Mouse (Mus musculus): ENCODE measurements around the gene Glyctk. TPM values are rescaled to one million over a fixed set of nuclear protein-coding genes. Genes with fewer than 3 reads are reported as not detected.

The Glyctk gene
- polyA plus RNA-seq (2014; fragmentation: Illumina TruSeq; extraction: RNeasy Lipid Tissue Mini Kit (QIAGEN cat#74804)), result not detected

GRCm38 (mm10) chr9:106158037-106158491, at the start of gene Glyctk:
Gene Glyctk, minus strand, starts transcription at chr9:106158138.

GRCm38 (mm10) chr9:106202819-106203636, 45.1 kb upstream of the Glyctk start, which contains the start of gene Twf2:
Gene Twf2, plus strand, starts transcription at chr9:106203108.

GRCm38 (mm10) chr9:106199535-106200272, 41.8 kb upstream of the Glyctk start, which contains the start of gene Ppm1m:
Gene Ppm1m, minus strand, starts transcription at chr9:106199746.

GRCm38 (mm10) chr9:106170556-106171345, 12.8 kb upstream of the Glyctk start, which contains the start of gene Wdr82:
Gene Wdr82, plus strand, starts transcription at chr9:106170928.

Other genes with a start within 250 kb of the Glyctk start
- 6.1 TPM for gene Col6a5, start 197.5 kb downstream of the Glyctk start, polyA plus RNA-seq (2014; fragmentation: Illumina TruSeq; extraction: RNeasy Lipid Tissue Mini Kit (QIAGEN cat#74804))
- 40.0 TPM for gene Col6a4, start 61.4 kb downstream of the Glyctk start, polyA plus RNA-seq (2014; fragmentation: Illumina TruSeq; extraction: RNeasy Lipid Tissue Mini Kit (QIAGEN cat#74804))
- 164 TPM for gene Wdr82, start 12.8 kb upstream of the Glyctk start, polyA plus RNA-seq (2014; fragmentation: Illumina TruSeq; extraction: RNeasy Lipid Tissue Mini Kit (QIAGEN cat#74804))
- 3.6 TPM for gene Ppm1m, start 41.6 kb upstream of the Glyctk start, polyA plus RNA-seq (2014; fragmentation: Illumina TruSeq; extraction: RNeasy Lipid Tissue Mini Kit (QIAGEN cat#74804))
- gene Twf2, start 45.0 kb upstream of the Glyctk start, polyA plus RNA-seq (2014; fragmentation: Illumina TruSeq; extraction: RNeasy Lipid Tissue Mini Kit (QIAGEN cat#74804)), result not detected
- 0.11 TPM for gene Tlr9, start 64.5 kb upstream of the Glyctk start, polyA plus RNA-seq (2014; fragmentation: Illumina TruSeq; extraction: RNeasy Lipid Tissue Mini Kit (QIAGEN cat#74804))
- 30.9 TPM for gene Alas1, start 90.5 kb upstream of the Glyctk start, polyA plus RNA-seq (2014; fragmentation: Illumina TruSeq; extraction: RNeasy Lipid Tissue Mini Kit (QIAGEN cat#74804))
- 2.0 TPM for gene Poc1a, start 122.9 kb upstream of the Glyctk start, polyA plus RNA-seq (2014; fragmentation: Illumina TruSeq; extraction: RNeasy Lipid Tissue Mini Kit (QIAGEN cat#74804))
- gene Dusp7, start 210.5 kb upstream of the Glyctk start, polyA plus RNA-seq (2014; fragmentation: Illumina TruSeq; extraction: RNeasy Lipid Tissue Mini Kit (QIAGEN cat#74804)), result 23.3 TPM

Data from ovary, adult 10 weeks (tissue).